Mouse (Mus musculus) limb, embryonic 14.5 days (tissue): ENCODE measurements at regions not wholly inside any gene's neighbourhood (a gene's known extent, or its start where the extent isn't known, plus 50 kb on each side); places are given as distances from the start of the nearest gene placed in this dataset.

ENCODE experiments used
- ATAC-seq: fragments of 200-750 bp; cut with Nextera tagmentation; 2 replicates; pipeline ENCODE4 v1.8.0; 2017; ENCODE audit warnings: low read depth, moderate number of reproducible peaks, moderate TSS enrichment; ENCODE audit not compliant: low FRiP score
- DNase-seq: peaks from one replicate; pipeline ENCODE4 v3.0.0-alpha.2; 2015; ENCODE audit warnings: low spot score
- H3K27ac ChIP-seq: fragments of 300-500 bp; sonication (generic); replicated peaks from 2 replicates; pipeline ENCODE4 v1.5.1; 2014; ENCODE audit warnings: low read depth, mild to moderate bottlenecking, low read length, moderate library complexity, mixed read lengths
- H3K27me3 ChIP-seq: fragments of 300-500 bp; sonication (generic); 2 replicates; pipeline ENCODE4 v1.6.1; 2014; ENCODE audit warnings: low read length, mixed read lengths; ENCODE audit not compliant: control insufficient read depth, insufficient read depth
- H3K36me3 ChIP-seq: fragments of 300-500 bp; sonication (generic); 2 replicates; pipeline ENCODE4 v1.6.1; 2014; ENCODE audit warnings: mild to moderate bottlenecking, low read length, moderate library complexity, mixed read lengths; ENCODE audit not compliant: control insufficient read depth, insufficient read depth
- H3K4me1 ChIP-seq: fragments of 300-500 bp; sonication (generic); 2 replicates; pipeline ENCODE4 v1.6.1; 2014; ENCODE audit warnings: antibody characterized with exemption, low read length, mixed read lengths; ENCODE audit not compliant: control insufficient read depth, insufficient read depth
- H3K4me2 ChIP-seq: fragments of 300-500 bp; sonication (generic); replicated peaks from 2 replicates; pipeline ENCODE4 v1.6.1; 2014; ENCODE audit warnings: low read depth, mild to moderate bottlenecking, low read length, moderate library complexity; ENCODE audit not compliant: severe bottlenecking
- H3K4me3 ChIP-seq: fragments of 300-500 bp; sonication (generic); replicated peaks from 2 replicates; pipeline ENCODE4 v1.5.1; 2014; ENCODE audit warnings: low read length
- H3K9ac ChIP-seq: fragments of 300-500 bp; sonication (generic); 2 replicates; pipeline ENCODE4 v1.6.1; 2014; ENCODE audit warnings: mild to moderate bottlenecking, low read depth, low read length, moderate library complexity; ENCODE audit not compliant: severe bottlenecking
- H3K9me3 ChIP-seq: fragments of 300-500 bp; sonication (generic); 2 replicates; pipeline ENCODE4 v1.6.1; 2016; ENCODE audit warnings: low read length; ENCODE audit not compliant: control insufficient read depth
- POLR2A ChIP-seq: fragments of 200-500 bp; IDR thresholded peaks from 2 replicates; pipeline ENCODE4 v1.8.0; 2012; ENCODE audit warnings: inconsistent platforms, mild to moderate bottlenecking, moderate library complexity, borderline replicate concordance; ENCODE audit not compliant: insufficient read depth, insufficient read length; ENCODE audit errors: extremely low read depth
- WGBS: fragments of 180-500 bp; shearing (Covaris S2); extraction: QIAGEN DNeasy Blood & Tissue Kit; methylation state at CpG from one replicate; pipeline ENCODE4 v1.1.7; 2014; 5-methylcytosine and 5-hydroxymethylcytosine counted together

DNA sequence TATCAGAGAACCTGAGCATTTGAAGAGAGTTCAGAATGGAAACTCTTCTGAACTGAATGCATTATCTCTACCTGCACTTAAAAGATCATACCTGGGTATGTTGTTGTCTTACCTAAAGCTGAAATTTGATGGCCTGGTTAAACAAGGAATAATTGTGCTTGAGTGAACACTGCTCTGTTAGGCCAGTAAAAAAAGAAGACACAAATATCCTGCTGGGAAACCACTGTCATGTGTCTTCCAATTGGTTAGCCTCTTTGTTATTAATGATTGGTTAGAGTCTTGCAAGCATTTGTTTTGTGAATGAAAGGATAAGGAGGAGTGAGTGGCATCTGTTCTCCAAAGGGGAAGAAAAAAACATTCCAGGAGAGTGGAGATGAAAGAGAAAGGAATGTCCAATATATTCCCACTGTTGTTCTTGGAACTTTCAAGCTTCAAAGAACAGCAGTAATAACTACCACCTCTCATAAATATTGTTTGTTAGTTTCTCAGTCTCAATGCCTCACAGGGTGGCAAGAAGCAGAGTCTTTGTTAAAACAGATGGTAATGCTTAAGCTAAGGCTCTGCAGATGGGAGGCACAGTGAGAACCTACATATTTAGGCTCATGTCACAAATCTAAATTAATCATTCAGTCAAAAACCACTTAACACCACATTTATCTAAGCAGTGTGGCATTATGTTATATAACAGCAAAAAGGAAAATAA is 165.5 kb downstream of the Dsel start:
- Histone ChIP-seq H3K27ac (no peak overlapping the region), H3K9ac (no peak overlapping the region), H3K27me3 (no peaks in the 10 kb centered on the region), H3K4me2 (no peak overlapping the region), H3K9me3 (no peaks in the 10 kb centered on the region), H3K4me3 (no peak overlapping the region), H3K36me3 (no peaks in the 10 kb centered on the region), H3K4me1 (no peaks in the 10 kb centered on the region)
- DNase-seq (no peak), ATAC-seq (no peak)
- TF ChIP-seq POLR2A = no peak

DNA sequence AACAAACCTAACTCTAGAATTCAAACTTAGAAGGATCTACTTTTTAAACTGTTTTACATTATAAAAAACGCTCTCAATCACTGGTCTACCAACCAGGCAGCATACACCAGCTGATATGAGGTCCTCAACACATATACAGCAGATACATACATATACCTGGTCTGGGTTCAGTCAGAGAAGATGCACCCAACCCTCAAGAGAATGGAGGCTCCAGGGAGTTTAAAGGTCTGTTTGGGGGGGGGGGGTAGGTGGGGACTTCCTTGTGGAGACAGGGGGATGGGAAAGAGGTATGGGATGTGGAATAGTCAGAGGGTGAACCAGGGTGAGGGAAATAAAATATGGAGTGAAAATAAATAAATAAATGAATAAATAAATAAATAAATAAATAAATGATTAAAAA is 203.8 kb downstream of the Dsel start:
- H3K9ac ChIP-seq = no peak overlapping the region
- H3K4me3 ChIP-seq = no peak overlapping the region
- no peak overlapping the region for H3K27ac ChIP-seq
- no peak for TF ChIP-seq POLR2A
- H3K4me1 ChIP-seq = no peaks in the 10 kb centered on the region
- no peak for ATAC-seq
- no peaks in the 10 kb centered on the region for H3K27me3 ChIP-seq
- WGBS = 85% methylated on average over 1 of the region's 1 CpGs
- H3K36me3 ChIP-seq = no peaks in the 10 kb centered on the region
- no peaks in the 10 kb centered on the region for H3K9me3 ChIP-seq
- DNase-seq = no peak
- no peak overlapping the region for H3K4me2 ChIP-seq

DNA sequence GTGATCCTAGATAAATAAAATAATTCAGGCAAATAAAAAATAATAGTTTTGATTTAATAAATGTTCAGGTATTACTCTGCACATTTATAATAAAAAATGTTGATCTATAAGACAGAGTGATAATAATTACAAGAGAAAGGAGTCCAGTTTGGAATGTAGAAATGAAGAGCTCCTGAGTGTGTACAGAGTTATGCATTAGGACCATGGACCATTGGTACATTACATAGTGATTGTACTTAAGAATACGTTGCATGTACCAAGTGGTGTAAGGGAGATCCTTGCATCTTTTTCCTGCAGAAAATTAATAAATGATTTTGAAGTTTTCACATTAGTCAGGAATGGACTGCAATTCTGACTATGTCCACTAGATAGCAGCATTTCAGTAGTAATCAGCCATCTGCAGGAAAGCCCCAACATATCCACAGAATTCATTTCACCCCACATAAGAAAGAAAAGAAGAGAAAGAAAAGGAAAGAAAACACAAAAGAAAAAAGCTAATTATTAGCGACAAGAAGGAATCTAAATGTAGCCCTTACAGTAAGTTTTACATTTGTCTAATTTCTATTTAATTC is 204.5 kb downstream of the Dsel start:
- H3K9ac ChIP-seq = no peak overlapping the region
- no peak for ATAC-seq
- H3K4me2 ChIP-seq = no peak overlapping the region
- no peaks in the 10 kb centered on the region for H3K9me3 ChIP-seq
- H3K27ac ChIP-seq = no peak overlapping the region
- H3K36me3 ChIP-seq = no peaks in the 10 kb centered on the region
- WGBS = 2% methylated on average over 2 of the region's 2 CpGs
- no peaks in the 10 kb centered on the region for H3K4me1 ChIP-seq
- no peaks in the 10 kb centered on the region for H3K27me3 ChIP-seq
- H3K4me3 ChIP-seq = no peak overlapping the region
- peak; percentile 74 for DNase-seq
- TF ChIP-seq POLR2A = no peak

DNA sequence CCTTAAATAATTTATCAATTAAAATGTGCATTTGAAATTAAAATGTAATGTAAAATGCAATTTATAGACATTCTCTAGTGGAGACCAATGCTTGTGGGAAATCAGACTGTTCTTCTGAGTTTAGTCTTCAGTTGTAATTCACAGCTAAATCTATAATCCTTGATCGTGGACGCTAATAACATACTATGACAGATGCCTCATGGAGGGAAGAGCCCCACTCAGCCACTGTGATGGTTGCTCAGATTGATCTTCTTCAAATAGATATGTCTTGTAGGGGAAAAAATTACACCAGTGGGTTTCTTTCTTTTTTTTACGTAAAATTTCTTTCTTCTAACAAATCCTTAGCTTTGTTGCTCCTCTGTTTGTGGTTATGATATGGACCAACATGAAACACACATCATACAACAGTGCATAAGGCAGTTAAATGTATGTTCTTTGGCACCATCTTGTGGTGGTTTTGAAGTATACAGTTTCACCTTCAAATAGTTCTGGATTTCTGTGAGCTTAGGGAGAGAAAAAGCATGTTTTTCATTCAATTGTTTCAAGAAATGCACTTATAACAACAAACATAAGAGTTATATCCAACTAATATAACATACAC is 230.8 kb downstream of the Dsel start:
- Histone ChIP-seq H3K27me3 (no peaks in the 10 kb centered on the region), H3K9ac (no peak overlapping the region), H3K4me1 (no peaks in the 10 kb centered on the region), H3K36me3 (no peaks in the 10 kb centered on the region), H3K27ac (no peak overlapping the region), H3K4me2 (no peak overlapping the region), H3K9me3 (no peaks in the 10 kb centered on the region), H3K4me3 (no peak overlapping the region)
- peak; percentile 50; the same call in 1 of the 2 replicates for ATAC-seq
- DNase-seq = peak; percentile 77
- no peak for TF ChIP-seq POLR2A
- WGBS = 63% methylated on average over 3 of the region's 3 CpGs
